8 mouse cellular contexts compared by ENCODE assay signal in genomic region chr3:95855502-95856089, GRCm38 (mm10). TPM values are rescaled to one million over a fixed set of nuclear protein-coding genes. Genes with fewer than 3 reads are reported as not detected.
A peak's percentile ranks its signal among the peaks of the same experiment; 100 is the strongest.
DNase-seq lines count a peak whose midpoint lies in the region; ATAC-seq lines count a peak whose summit lies in the region.

Gene Prpf3 (minus strand): TSS chr3:95855885.

- WGBS in hindbrain, embryonic 12.5 days = under 1% methylated on average over 56 of the region's 56 CpGs

- no peaks in the 10 kb centered on the region for H3K9me3 ChIP-seq in hindbrain, embryonic 12.5 days (replicated peaks)

- peaks cover 25% of the 10 kb centered on the region for H3K36me3 ChIP-seq in hindbrain, embryonic 12.5 days

- peak within 1 kb of the TSS; percentile 78 for H3K27ac ChIP-seq in hindbrain, embryonic 12.5 days

- H3K4me1 ChIP-seq in hindbrain, embryonic 12.5 days = peaks cover 9% of the 10 kb centered on the region

- H3K9ac ChIP-seq in hindbrain, embryonic 12.5 days = peak within 1 kb of the TSS; percentile 90

- peak within 1 kb of the TSS; percentile 87 for H3K4me3 ChIP-seq in hindbrain, embryonic 12.5 days

- peak; percentile 95 for DNase-seq in Muller cell, postnatal 12 days (ENCODE audit: inconsistent ontology term)
- DNase-seq in cerebellum, adult 9-11 months = peak; percentile 93
- DNase-seq in frontal cortex, postnatal 10 days (ENCODE audit: low spot score in 2 of 2) = peak; percentile 88 to 92
- DNase-seq in layer of hippocampus, postnatal 14 days (ENCODE audit: low spot score in 2 of 2) = peak; percentile 89 to 95
- DNase-seq in lung, postnatal 14 days = peak; percentile 95
- DNase-seq in retina, adult 2 months (ENCODE audit: low read depth, low spot score) = peak; percentile 83
- DNase-seq in thymus, postnatal 36 days = peak; percentile 93

- no peaks in the 10 kb centered on the region for H3K27me3 ChIP-seq in hindbrain, embryonic 12.5 days

- H3K4me2 ChIP-seq in hindbrain, embryonic 12.5 days (replicated peaks) = peak within 1 kb of the TSS; percentile 81

- peak; percentile 98 for ATAC-seq in hindbrain, embryonic 12.5 days (ENCODE audit: low FRiP score)

RNA-seq across cellular contexts. Expression of gene Prpf3, which starts in this region (rescaled TPM):
- polyA plus RNA-seq in hindbrain, embryonic 12.5 days (2016; fragmentation: Nextera tagmentation; extraction: Ambion mirVana) = 52.5 and 56.9 TPM in 2 replicates
- total RNA-seq in layer of hippocampus, postnatal 14 days (2021) = 10 to 100 TPM; 28.8 to 30.7 TPM

Comparison
In these comparisons a context has a peak if more than half of its experiments do, and no peak if none do; other contexts are left out.
1. Peak in every context shown above with its lines: DNase-seq, ATAC-seq, H3K4me3 ChIP-seq and H3K27ac ChIP-seq.